Mouse (Mus musculus) cerebellum, adult 2 months (tissue): ENCODE data around the gene Ypel2. TPM values are rescaled to one million over a fixed set of nuclear protein-coding genes. Genes with fewer than 3 reads are reported as not detected.

Source experiments
- DNase-seq, 2 experiments: peaks; one replicate each; pipeline ENCODE4 v3.0.0; 2021
- H3K27ac ChIP-seq: fragments of 200-500 bp; 2 replicates; pipeline ENCODE4 v1.5.1; 2012; ENCODE audit warnings: low read length, control low read depth, inconsistent platforms; ENCODE audit not compliant: insufficient read depth
- H3K27me3 ChIP-seq: fragments of 200-500 bp; 2 replicates; pipeline ENCODE4 v1.6.1; 2012; ENCODE audit warnings: inconsistent platforms, mild to moderate bottlenecking, low read length, moderate library complexity; ENCODE audit not compliant: control insufficient read depth, insufficient read depth
- H3K4me1 ChIP-seq: fragments of 200-500 bp; 2 replicates; pipeline ENCODE4 v1.6.1; 2011; ENCODE audit warnings: low read length; ENCODE audit not compliant: control insufficient read depth, insufficient read depth
- H3K4me3 ChIP-seq: fragments of 200-500 bp; replicated peaks from 2 replicates; pipeline ENCODE3; 2011; ENCODE audit warnings: mild to moderate bottlenecking, low read depth, low read length, control low read depth; ENCODE audit not compliant: insufficient read depth
- CTCF ChIP-seq: fragments of 200-500 bp; IDR thresholded peaks from 2 replicates; pipeline ENCODE4 v1.5.1; 2011; ENCODE audit warnings: low read depth, mild to moderate bottlenecking, control low read depth, low read length, moderate library complexity, borderline replicate concordance; ENCODE audit not compliant: insufficient read depth
- POLR2A ChIP-seq: fragments of 200-500 bp; IDR thresholded peaks from 2 replicates; pipeline ENCODE4 v1.6.1; 2011; ENCODE audit warnings: low read length, control low read depth, borderline replicate concordance; ENCODE audit not compliant: insufficient read depth
- WGBS: fragments of 180-500 bp; shearing (Covaris S2); methylation state at CpG from one replicate; pipeline ENCODE4 v1.1.7; 2018; 5-methylcytosine and 5-hydroxymethylcytosine counted together
- polyA plus RNA-seq: library from polyadenylated mRNA; depleted of rRNA; stranded (reverse); fragments of >200 nt; gene quantifications from 2 replicates; pipeline ENCODE4 v1.2.3, GENCODE M21; 2012

Gene Ypel2
- polyA plus RNA-seq, 1 experiment = 26.7 TPM

GRCm38 (mm10) chr11:86977242-86977641 lies 16.3 kb downstream of the Ypel2 start:
- Histone ChIP-seq H3K4me3 (no peak overlapping the region), H3K4me1 (peaks cover 32% of the 10 kb centered on the region), H3K27ac (no peak overlapping the region), H3K27me3 (no peaks in the 10 kb centered on the region)
- 94% methylated on average over 5 of the region's 5 CpGs for WGBS
- no peak for DNase-seq
- TF ChIP-seq POLR2A (no peak), CTCF (no peak)

GRCm38 (mm10) chr11:86974401-86974800 lies 19.1 kb downstream of the Ypel2 start:
- TF ChIP-seq POLR2A (no peak), CTCF (no peak)
- H3K27me3 ChIP-seq = no peaks in the 10 kb centered on the region
- DNase-seq = no peak
- 25% methylated on average over 3 of the region's 3 CpGs for WGBS
- no peak overlapping the region for H3K27ac ChIP-seq
- no peak overlapping the region for H3K4me3 ChIP-seq
- H3K4me1 ChIP-seq = peaks cover 30% of the 10 kb centered on the region

GRCm38 (mm10) chr11:86973255-86973654 lies 20.3 kb downstream of the Ypel2 start:
- Histone ChIP-seq H3K4me1 (peaks cover 36% of the 10 kb centered on the region), H3K27ac (0 out of 2 replicates have a peak overlapping the region, but pooled peaks have one; percentile 40)
- 61% methylated on average over 5 of the region's 5 CpGs for WGBS

GRCm38 (mm10) chr11:86971057-86971753 lies 22.3 kb downstream of the Ypel2 start:
- WGBS = 62% methylated on average over 7 of the region's 7 CpGs
- DNase-seq = no peak
- Histone ChIP-seq H3K4me3 (no peak overlapping the region), H3K4me1 (peaks cover 43% of the 10 kb centered on the region), H3K27me3 (no peaks in the 10 kb centered on the region), H3K27ac (no peak overlapping the region)
- TF ChIP-seq CTCF (no peak), POLR2A (no peak)

More at GRCm38 (mm10) chr11:86973255-86973654, 20.3 kb downstream of the Ypel2 start:
- no peaks in the 10 kb centered on the region for H3K27me3 ChIP-seq
- H3K4me3 ChIP-seq = no peak overlapping the region
- DNase-seq = no peak
- TF ChIP-seq POLR2A (no peak), CTCF (no peak)

GRCm38 (mm10) chr11:86969041-86969821 lies 24.3 kb downstream of the Ypel2 start:
- DNase-seq = no peak
- H3K27me3 ChIP-seq = no peaks in the 10 kb centered on the region

GRCm38 (mm10) chr11:86967506-86967905 lies 26.0 kb downstream of the Ypel2 start:
- H3K27ac ChIP-seq = no peak overlapping the region
- WGBS = 61% methylated on average over 9 of the region's 9 CpGs
- TF ChIP-seq POLR2A (no peak), CTCF (no peak)
- peaks cover 41% of the 10 kb centered on the region for H3K4me1 ChIP-seq
- no peaks in the 10 kb centered on the region for H3K27me3 ChIP-seq
- no peak for DNase-seq
- no peak overlapping the region for H3K4me3 ChIP-seq

More at GRCm38 (mm10) chr11:86969041-86969821, 24.3 kb downstream of the Ypel2 start:
- 54% methylated on average over 13 of the region's 13 CpGs for WGBS
- TF ChIP-seq CTCF = no peak
- no peak for TF ChIP-seq POLR2A
- Histone ChIP-seq H3K4me3 (no peak overlapping the region), H3K4me1 (peaks cover 36% of the 10 kb centered on the region), H3K27ac (0 out of 2 replicates have a peak overlapping the region, but pooled peaks have one; percentile 18)

GRCm38 (mm10) chr11:86966696-86967095 lies 26.8 kb downstream of the Ypel2 start:
- no peaks in the 10 kb centered on the region for H3K27me3 ChIP-seq
- peaks cover 47% of the 10 kb centered on the region for H3K4me1 ChIP-seq
- TF ChIP-seq CTCF (no peak), POLR2A (no peak)
- no peak for DNase-seq
- H3K4me3 ChIP-seq = no peak overlapping the region
- H3K27ac ChIP-seq = no peak overlapping the region
- 96% methylated on average over 3 of the region's 3 CpGs for WGBS
